ENCODE assay signal across 16 mouse cellular contexts in genomic region chr1:83479111-83479510, GRCm38 (mm10).
A peak's percentile ranks its signal among the peaks of the same experiment; 100 is the strongest.
DNase-seq lines count a peak whose midpoint lies in the region; ATAC-seq lines count a peak whose summit lies in the region.
"Had no signal": no experiment of that assay in that cellular context is flagged by ENCODE, and none has a peak within 500 bp of the region (broad histone marks: within the 10 kb centered on the region; RNA-seq: fewer than 3 reads in every experiment).

No protein-coding gene starts in this region.

- H3K9ac ChIP-seq in forebrain, embryonic 15.5 days (replicated peaks): no peak overlapping the region
- H3K9ac ChIP-seq in forebrain, embryonic 12.5 days: no peak overlapping the region
- no peak overlapping the region for H3K9ac ChIP-seq in hindbrain, embryonic 13.5 days
- no peak overlapping the region for H3K9ac ChIP-seq in hindbrain, embryonic 12.5 days
- H3K9ac ChIP-seq: heart, embryonic 12.5 days had no signal

- H3K9me3 ChIP-seq in forebrain, embryonic 15.5 days: no peaks in the 10 kb centered on the region
- no peaks in the 10 kb centered on the region for H3K9me3 ChIP-seq in forebrain, embryonic 12.5 days
- no peaks in the 10 kb centered on the region for H3K9me3 ChIP-seq in hindbrain, embryonic 13.5 days
- no peaks in the 10 kb centered on the region for H3K9me3 ChIP-seq in hindbrain, embryonic 12.5 days (replicated peaks)
- H3K9me3 ChIP-seq: embryonic facial prominence, embryonic 10.5 days; heart, embryonic 12.5 days; hindbrain, embryonic 10.5 days had no signal

- ATAC-seq in forebrain, embryonic 15.5 days (replicated peaks): peak; percentile 63; the same call in 1 of the 2 replicates
- ATAC-seq in forebrain, embryonic 12.5 days (ENCODE audit: low FRiP score): no peak
- no peak for ATAC-seq in hindbrain, embryonic 13.5 days (ENCODE audit: low FRiP score)
- no peak for ATAC-seq in hindbrain, embryonic 12.5 days (ENCODE audit: low FRiP score)
- ATAC-seq: hindbrain, embryonic 16.5 days; inflammation-experienced regulatory T-cells, adult 6 months had no signal

- H3K36me3 ChIP-seq in forebrain, embryonic 15.5 days: no peaks in the 10 kb centered on the region
- no peaks in the 10 kb centered on the region for H3K36me3 ChIP-seq in forebrain, embryonic 12.5 days (replicated peaks)
- H3K36me3 ChIP-seq in hindbrain, embryonic 13.5 days: no peaks in the 10 kb centered on the region
- no peaks in the 10 kb centered on the region for H3K36me3 ChIP-seq in hindbrain, embryonic 12.5 days
- H3K36me3 ChIP-seq: embryonic facial prominence, embryonic 10.5 days; heart, embryonic 12.5 days; hindbrain, embryonic 10.5 days had no signal

- H3K27ac ChIP-seq in forebrain, embryonic 15.5 days (replicated peaks): peak overlapping the region; percentile 60; the same call in 1 of the 2 replicates
- H3K27ac ChIP-seq in forebrain, embryonic 12.5 days: no peak overlapping the region
- H3K27ac ChIP-seq in hindbrain, embryonic 13.5 days: no peak overlapping the region
- no peak overlapping the region for H3K27ac ChIP-seq in hindbrain, embryonic 12.5 days
- H3K27ac ChIP-seq: embryonic facial prominence, embryonic 10.5 days; heart, adult 2 months; hindbrain, embryonic 10.5 days had no signal

- H3K27me3 ChIP-seq in forebrain, embryonic 15.5 days: no peaks in the 10 kb centered on the region
- H3K27me3 ChIP-seq in forebrain, embryonic 12.5 days: no peaks in the 10 kb centered on the region
- H3K27me3 ChIP-seq in hindbrain, embryonic 13.5 days: no peaks in the 10 kb centered on the region
- H3K27me3 ChIP-seq in hindbrain, embryonic 12.5 days: no peaks in the 10 kb centered on the region
- H3K27me3 ChIP-seq: heart, embryonic 12.5 days had no signal

- WGBS in forebrain, embryonic 15.5 days: 65% methylated on average over 2 of the region's 2 CpGs
- WGBS in forebrain, embryonic 12.5 days: 84% methylated on average over 2 of the region's 2 CpGs
- WGBS in hindbrain, embryonic 13.5 days: 82% methylated on average over 2 of the region's 2 CpGs
- WGBS in hindbrain, embryonic 12.5 days: 86% methylated on average over 2 of the region's 2 CpGs

- no peak overlapping the region for H3K4me2 ChIP-seq in forebrain, embryonic 15.5 days (replicated peaks)
- no peak overlapping the region for H3K4me2 ChIP-seq in forebrain, embryonic 12.5 days
- no peak overlapping the region for H3K4me2 ChIP-seq in hindbrain, embryonic 13.5 days
- no peak overlapping the region for H3K4me2 ChIP-seq in hindbrain, embryonic 12.5 days (replicated peaks)
- H3K4me2 ChIP-seq: heart, embryonic 12.5 days had no signal

- H3K4me3 ChIP-seq in forebrain, embryonic 15.5 days: no peak overlapping the region
- no peak overlapping the region for H3K4me3 ChIP-seq in forebrain, embryonic 12.5 days (replicated peaks)
- no peak overlapping the region for H3K4me3 ChIP-seq in hindbrain, embryonic 13.5 days
- no peak overlapping the region for H3K4me3 ChIP-seq in hindbrain, embryonic 12.5 days
- H3K4me3 ChIP-seq: embryonic facial prominence, embryonic 10.5 days; heart, adult 2 months; heart, embryonic 12.5 days; hindbrain, embryonic 10.5 days had no signal

- DNase-seq in layer of hippocampus, adult 18-20 months (ENCODE audit: low spot score in 2 of 2): peak; percentile 24 to 56
- no peak for DNase-seq in layer of hippocampus, postnatal 36 days
- DNase-seq in layer of hippocampus, adult 8-10 months (ENCODE audit: low spot score in 2 of 2): peak; percentile 28 to 40
- DNase-seq: adrenal gland, postnatal 10 days; cerebellum, adult 2 months; gastrocnemius, postnatal 14 days; heart, adult 2 months had no signal

- H3K4me1 ChIP-seq in forebrain, embryonic 15.5 days: no peaks in the 10 kb centered on the region
- H3K4me1 ChIP-seq in forebrain, embryonic 12.5 days: no peaks in the 10 kb centered on the region
- H3K4me1 ChIP-seq in hindbrain, embryonic 13.5 days (replicated peaks): no peaks in the 10 kb centered on the region
- H3K4me1 ChIP-seq in hindbrain, embryonic 12.5 days: no peaks in the 10 kb centered on the region
- H3K4me1 ChIP-seq: embryonic facial prominence, embryonic 10.5 days; heart, embryonic 12.5 days; hindbrain, embryonic 10.5 days had no signal

Comparison
In these comparisons a context has a peak if more than half of its experiments do, and no peak if none do; other contexts are left out.
1. DNase-seq: peak in layer of hippocampus, adult 18-20 months (2 of 2) and layer of hippocampus, adult 8-10 months (2 of 2); none in layer of hippocampus, postnatal 36 days (0 of 2).